Mouse (Mus musculus) heart, postnatal 0 days (tissue): Measurements from ENCODE around the gene Letmd1.

Experiments used
- CTCF ChIP-seq: IDR thresholded peaks from 2 replicates; pipeline ENCODE4 v1.5.1; 2016; ENCODE audit warnings: antibody characterized with exemption, control low read depth, low read depth
- EP300 ChIP-seq: IDR thresholded peaks from 2 replicates; pipeline ENCODE4 v1.6.1; 2016; ENCODE audit warnings: antibody characterized with exemption, low read depth

DNA sequence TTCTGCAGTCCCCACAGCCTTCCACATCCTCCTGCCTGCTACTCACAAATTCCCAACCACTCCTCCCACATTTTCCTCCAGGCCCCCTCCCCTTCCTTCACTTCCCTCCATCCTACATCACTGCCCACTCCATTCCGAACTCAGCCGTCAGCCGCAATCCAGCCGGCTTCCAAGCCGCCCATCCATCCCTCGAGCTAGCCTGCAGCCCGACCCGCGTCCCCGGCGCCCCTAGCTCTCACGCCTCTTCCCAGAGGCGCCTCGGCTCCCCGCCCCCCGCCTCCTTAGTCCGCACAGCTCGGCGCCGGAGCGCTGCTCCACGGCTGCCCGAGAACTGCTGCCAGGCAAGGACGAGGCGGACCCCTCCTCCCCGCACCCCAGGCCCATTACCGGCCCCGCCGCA, 25.8 kb downstream of the Letmd1 start:
- TF ChIP-seq CTCF = no peak
- no peak for TF ChIP-seq EP300
